Mouse (Mus musculus) bone marrow macrophage, adult 2 months (primary cell): ENCODE measurements around the gene Qrich1.

Experiments
- CTCF ChIP-seq: IDR thresholded peaks from 2 replicates; pipeline ENCODE4 v1.5.1; 2012; ENCODE audit warnings: low read depth, mild to moderate bottlenecking, low read length, moderate library complexity
- POLR2A ChIP-seq: IDR thresholded peaks from 2 replicates; pipeline ENCODE4 v1.6.1; 2012; ENCODE audit warnings: mild to moderate bottlenecking, low read depth, low read length, borderline replicate concordance

DNA sequence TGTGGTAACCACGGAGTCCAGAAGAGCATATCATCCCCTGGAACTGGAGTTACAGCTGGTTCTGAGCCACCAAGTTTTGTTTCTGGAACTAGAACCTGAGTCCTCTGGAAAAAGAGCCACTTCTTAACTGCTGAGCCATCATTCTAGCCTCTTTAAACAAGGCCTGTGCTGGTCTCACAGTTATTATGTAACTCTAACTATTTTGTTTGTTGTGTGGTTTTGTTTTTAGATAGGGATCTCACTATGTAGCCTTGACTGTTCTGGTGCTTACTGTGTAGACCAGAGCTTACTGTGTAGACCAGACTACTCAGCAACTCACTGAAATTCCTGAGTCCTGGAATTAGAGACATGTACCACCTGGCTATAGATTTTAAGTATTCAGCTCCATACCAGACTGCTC lies 30.3 kb downstream of the Qrich1 start:
- no peak for TF ChIP-seq POLR2A
- TF ChIP-seq CTCF, result no peak
